Comparison of ENCODE assay signal across 8 mouse cellular contexts in genomic region chr1:88318531-88319060, GRCm38 (mm10). TPM values are rescaled to one million over a fixed set of nuclear protein-coding genes. Genes with fewer than 3 reads are reported as not detected.
DNase-seq lines count a peak whose midpoint lies in the region.

No protein-coding gene starts in this region.

- DNase-seq in gastrocnemius, postnatal 14 days, result peak; percentile 45
- DNase-seq in gastrocnemius, postnatal 4 days (ENCODE audit: low spot score in 2 of 2), result no peak
- peak; percentile 82 for DNase-seq in testis, postnatal 10 days (ENCODE audit: low spot score)
- no peak for DNase-seq in testis, postnatal 14 days (ENCODE audit: low spot score)
- peak; percentile 91 for DNase-seq in cerebellum, adult 8-10 months
- peak; percentile 76 for DNase-seq in induced T-regulatory cell, adult 2 months (ENCODE audit: low read depth)
- DNase-seq in lung, postnatal 36 days, result peak; percentile 74
- DNase-seq in thymus, postnatal 4 days, result peak; percentile 83

- intact Hi-C loops in gastrocnemius, postnatal 14 days (cut with DNase I; ENCODE audit: low total_unique reads), result no loop called here

RNA-seq across cellular contexts. Expression of gene Trpm8, which starts 41.1 kb away (rescaled TPM):
- not detected for total RNA-seq in gastrocnemius, postnatal 14 days (2021)
- total RNA-seq in gastrocnemius, postnatal 4 days (2021), result not detected

RNA-seq across cellular contexts. Expression of gene Hjurp, which starts 41.2 kb away (rescaled TPM):
- total RNA-seq in gastrocnemius, postnatal 14 days (2021), result 10 to 100 TPM; 16.8 to 17.1 TPM
- 10 to 100 TPM; 80.5 to 88.1 TPM for total RNA-seq in gastrocnemius, postnatal 4 days (2021)

Comparison
In these comparisons a context has a peak if more than half of its experiments do, and no peak if none do; other contexts are left out.
1. DNase-seq: peak in gastrocnemius, postnatal 14 days (single experiment), testis, postnatal 10 days (single experiment), cerebellum, adult 8-10 months (single experiment), induced T-regulatory cell, adult 2 months (single experiment), lung, postnatal 36 days (single experiment) and thymus, postnatal 4 days (single experiment); none in gastrocnemius, postnatal 4 days (0 of 2) and testis, postnatal 14 days (single experiment).
2. RNA of gene Hjurp, which starts 41.2 kb away (total RNA-seq): 80.5 to 88.1 TPM in gastrocnemius, postnatal 4 days; 16.8 to 17.1 TPM in gastrocnemius, postnatal 14 days; every median in the first group is over 4 times any median in the second.